ENCODE assay signal across 20 mouse cellular contexts in genomic region chr13:104763193-104763592, GRCm38 (mm10). TPM values are rescaled to one million over a fixed set of nuclear protein-coding genes. Genes with fewer than 3 reads are reported as not detected.
DNase-seq lines count a peak whose midpoint lies in the region; ATAC-seq and TF ChIP-seq lines count a peak whose summit lies in the region.
"Had no signal": no experiment of that assay in that cellular context is flagged by ENCODE, and none has a peak within 500 bp of the region (broad histone marks: within the 10 kb centered on the region; RNA-seq: fewer than 3 reads in every experiment).

No protein-coding gene starts in this region.

- no peak overlapping the region for H3K4me3 ChIP-seq in lung, embryonic 15.5 days
- no peak overlapping the region for H3K4me3 ChIP-seq in lung, adult 2 months (replicated peaks; ENCODE audit: extremely low read depth, low read depth, low read length)
- no peak overlapping the region for H3K4me3 ChIP-seq in hindbrain, postnatal 0 days (ENCODE audit: low read length)
- H3K4me3 ChIP-seq: embryonic facial prominence, embryonic 10.5 days; forebrain, embryonic 15.5 days; heart, embryonic 12.5 days; hindbrain, embryonic 12.5 days had no signal

- H3K27me3 ChIP-seq in lung, embryonic 15.5 days, result no peaks in the 10 kb centered on the region
- no peaks in the 10 kb centered on the region for H3K27me3 ChIP-seq in splenic B cell, adult 2 months (ENCODE audit: control insufficient read depth, insufficient read depth, low read length, poor library complexity, severe bottlenecking)
- no peaks in the 10 kb centered on the region for H3K27me3 ChIP-seq in hindbrain, postnatal 0 days (ENCODE audit: insufficient read depth, low read length)
- H3K27me3 ChIP-seq: CH12.LX; forebrain, embryonic 15.5 days; heart, embryonic 12.5 days; hindbrain, embryonic 12.5 days had no signal

- 50% methylated on average over 3 of the region's 3 CpGs for WGBS in lung, embryonic 15.5 days
- 50% methylated on average over 3 of the region's 3 CpGs for whole genome bisulfite sequencing in lung, adult 2 months
- 88% methylated on average over 3 of the region's 3 CpGs for WGBS in hindbrain, postnatal 0 days

- 0 out of 2 replicates have a peak overlapping the region, but pooled peaks have one; percentile 6 for H3K27ac ChIP-seq in lung, embryonic 15.5 days
- no peak overlapping the region for H3K27ac ChIP-seq in hindbrain, postnatal 0 days
- H3K27ac ChIP-seq: embryonic facial prominence, embryonic 10.5 days; forebrain, embryonic 15.5 days; hindbrain, embryonic 12.5 days had no signal

- ATAC-seq in lung, embryonic 15.5 days (ENCODE audit: borderline replicate concordance, extremely low read depth, low FRiP score, low TSS enrichment), result no peak
- no peak for ATAC-seq in hindbrain, postnatal 0 days
- ATAC-seq: forebrain, embryonic 15.5 days; hindbrain, embryonic 16.5 days; intestine, embryonic 16.5 days had no signal

- no peak for TF ChIP-seq CTCF in lung, adult 2 months (IDR thresholded peaks at IDR 0.05; ENCODE audit: insufficient read depth, low read length)
- TF ChIP-seq CTCF in hindbrain, postnatal 0 days (IDR thresholded peaks at IDR 0.05; ENCODE audit: low read depth), result no peak

- H3K4me2 ChIP-seq in lung, embryonic 15.5 days, result no peak overlapping the region
- no peak overlapping the region for H3K4me2 ChIP-seq in hindbrain, postnatal 0 days (ENCODE audit: low read depth, low read length)
- H3K4me2 ChIP-seq: forebrain, embryonic 15.5 days; heart, embryonic 12.5 days; hindbrain, embryonic 12.5 days had no signal

- no peaks in the 10 kb centered on the region for H3K9me3 ChIP-seq in lung, embryonic 15.5 days
- no peaks in the 10 kb centered on the region for H3K9me3 ChIP-seq in hindbrain, postnatal 0 days (ENCODE audit: low read length)
- H3K9me3 ChIP-seq: embryonic facial prominence, embryonic 10.5 days; forebrain, embryonic 15.5 days; heart, embryonic 12.5 days; hindbrain, embryonic 12.5 days had no signal

- DNase-seq in lung, adult 2 months, result no peak
- DNase-seq in CD4-positive, CD25-positive, alpha-beta regulatory T cell, adult 2 months (ENCODE audit: low read depth, low spot score), result peak; percentile 30
- peak; percentile 12 for DNase-seq in fibroblast of lung, adult 2 months (ENCODE audit: low read depth)
- DNase-seq in splenic B cell, adult 2 months (ENCODE audit: low read depth, low spot score), result peak; percentile 28
- DNase-seq in right cerebral cortex, adult 18-20 months, result no peak
- DNase-seq in hindbrain, postnatal 0 days (ENCODE audit: low spot score), result no peak
- DNase-seq: adrenal gland, adult 8-10 months; adrenal gland, postnatal 36 days; cerebellum, adult 2 months; cerebellum, postnatal 10 days; gastrocnemius, postnatal 25 days; heart, postnatal 4 days had no signal

- no peaks in the 10 kb centered on the region for H3K36me3 ChIP-seq in lung, embryonic 15.5 days
- no peaks in the 10 kb centered on the region for H3K36me3 ChIP-seq in splenic B cell, adult 2 months (ENCODE audit: control insufficient read depth, insufficient read depth, low read length, poor library complexity, severe bottlenecking)
- no peaks in the 10 kb centered on the region for H3K36me3 ChIP-seq in hindbrain, postnatal 0 days (ENCODE audit: insufficient read depth, low read length)
- H3K36me3 ChIP-seq: embryonic facial prominence, embryonic 10.5 days; forebrain, embryonic 15.5 days; heart, embryonic 12.5 days; hindbrain, embryonic 12.5 days had no signal

- no peaks in the 10 kb centered on the region for H3K4me1 ChIP-seq in lung, embryonic 15.5 days
- no peaks in the 10 kb centered on the region for H3K4me1 ChIP-seq in lung, adult 2 months (ENCODE audit: control insufficient read depth, insufficient read depth, low read length)
- H3K4me1 ChIP-seq in hindbrain, postnatal 0 days (ENCODE audit: insufficient read depth, low read length), result no peaks in the 10 kb centered on the region
- H3K4me1 ChIP-seq: embryonic facial prominence, embryonic 10.5 days; forebrain, embryonic 15.5 days; hindbrain, embryonic 12.5 days had no signal

- H3K9ac ChIP-seq in lung, embryonic 15.5 days, result no peak overlapping the region
- H3K9ac ChIP-seq in hindbrain, postnatal 0 days (replicated peaks; ENCODE audit: low read length), result no peak overlapping the region
- H3K9ac ChIP-seq: forebrain, embryonic 15.5 days; heart, embryonic 12.5 days; hindbrain, embryonic 12.5 days had no signal

- no peak for TF ChIP-seq POLR2A in lung, adult 2 months (IDR thresholded peaks at IDR 0.05; ENCODE audit: borderline replicate concordance, extremely low read depth, low read depth, low read length)

RNA-seq across cellular contexts. Expression of gene Srek1ip1, which starts 29.1 kb away (rescaled TPM):
- polyA plus RNA-seq in lung, embryonic 15.5 days (2015; fragmentation: Nextera tagmentation; extraction: Ambion mirVana), result 21.9 and 23.0 TPM in 2 replicates
- 3.3 and 5.5 TPM in 2 replicates for polyA plus RNA-seq in lung, adult 2 months (2012; rRNA removed)
- 7.6 and 11.0 TPM in 2 replicates for total RNA-seq in hindbrain, postnatal 0 days (2014; rRNA removed)
- polyA plus RNA-seq in hindbrain, postnatal 0 days (2015; fragmentation: Nextera tagmentation; extraction: Ambion mirVana), result 12.2 and 12.3 TPM in 2 replicates

RNA-seq across cellular contexts. Expression of gene Cwc27, which starts 53.7 kb away (rescaled TPM):
- 23.7 and 26.2 TPM in 2 replicates for polyA plus RNA-seq in lung, embryonic 15.5 days (2015; fragmentation: Nextera tagmentation; extraction: Ambion mirVana)
- 1.6 and 2.4 TPM in 2 replicates for polyA plus RNA-seq in lung, adult 2 months (2012; rRNA removed)
- 2.0 and 5.4 TPM in 2 replicates for total RNA-seq in hindbrain, postnatal 0 days (2014; rRNA removed)
- 22.3 and 23.0 TPM in 2 replicates for polyA plus RNA-seq in hindbrain, postnatal 0 days (2015; fragmentation: Nextera tagmentation; extraction: Ambion mirVana)

Comparison
In these comparisons a context has a peak if more than half of its experiments do, and no peak if none do; other contexts are left out.
1. DNase-seq: peak in CD4-positive, CD25-positive, alpha-beta regulatory T cell, adult 2 months (single experiment), fibroblast of lung, adult 2 months (single experiment) and splenic B cell, adult 2 months (single experiment); none in lung, adult 2 months (single experiment), right cerebral cortex, adult 18-20 months (single experiment) and hindbrain, postnatal 0 days (single experiment).